Mouse (Mus musculus): ENCODE results near the gene Samd1.

The Samd1 gene

DNA sequence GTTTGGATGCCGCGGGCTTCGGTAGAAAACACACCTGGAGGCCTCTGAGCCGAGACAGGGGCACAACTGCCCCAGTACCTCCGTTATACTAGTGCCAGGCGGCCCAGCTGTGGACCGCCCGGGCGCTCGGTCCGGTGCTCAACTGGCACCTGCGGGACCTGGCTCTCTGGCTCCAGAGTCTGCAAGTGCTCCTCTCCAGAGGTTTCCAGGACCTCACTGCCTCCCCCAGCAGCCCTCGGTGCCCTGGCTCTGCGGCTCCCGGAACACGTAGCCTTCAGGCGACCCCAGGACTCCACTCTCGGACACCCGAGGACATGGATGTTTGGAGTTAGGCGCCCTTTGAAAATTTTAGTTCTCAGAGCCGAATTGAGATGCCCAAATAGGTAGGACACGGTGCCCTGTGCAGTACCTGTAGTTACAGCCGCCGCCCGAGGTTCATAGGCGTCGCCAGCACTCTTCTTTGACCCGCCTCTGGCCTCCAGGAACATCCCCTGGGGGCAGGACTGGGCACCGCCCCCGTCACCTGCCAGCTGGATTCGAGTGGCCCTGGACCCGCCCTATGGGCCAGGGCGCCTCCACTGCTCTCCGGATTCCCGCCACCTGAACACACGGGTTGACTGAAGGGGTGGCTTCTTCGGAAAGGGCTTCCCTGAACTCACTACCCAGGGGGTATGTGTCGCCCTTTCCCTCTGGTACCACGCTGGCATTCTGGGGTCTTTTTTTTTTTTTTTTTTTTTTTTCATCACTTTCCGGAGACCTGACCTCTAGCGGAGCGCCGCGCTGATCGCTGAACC is 14.4 kb downstream of the Samd1 start, which contains the start of gene 2210011C24Rik:
2210011C24Rik (minus strand) TSS at position 467 of the 794 bp plus-strand sequence.
- DNase-seq (ENCODE audit: low spot score in 2 of 2), result no peak

DNA sequence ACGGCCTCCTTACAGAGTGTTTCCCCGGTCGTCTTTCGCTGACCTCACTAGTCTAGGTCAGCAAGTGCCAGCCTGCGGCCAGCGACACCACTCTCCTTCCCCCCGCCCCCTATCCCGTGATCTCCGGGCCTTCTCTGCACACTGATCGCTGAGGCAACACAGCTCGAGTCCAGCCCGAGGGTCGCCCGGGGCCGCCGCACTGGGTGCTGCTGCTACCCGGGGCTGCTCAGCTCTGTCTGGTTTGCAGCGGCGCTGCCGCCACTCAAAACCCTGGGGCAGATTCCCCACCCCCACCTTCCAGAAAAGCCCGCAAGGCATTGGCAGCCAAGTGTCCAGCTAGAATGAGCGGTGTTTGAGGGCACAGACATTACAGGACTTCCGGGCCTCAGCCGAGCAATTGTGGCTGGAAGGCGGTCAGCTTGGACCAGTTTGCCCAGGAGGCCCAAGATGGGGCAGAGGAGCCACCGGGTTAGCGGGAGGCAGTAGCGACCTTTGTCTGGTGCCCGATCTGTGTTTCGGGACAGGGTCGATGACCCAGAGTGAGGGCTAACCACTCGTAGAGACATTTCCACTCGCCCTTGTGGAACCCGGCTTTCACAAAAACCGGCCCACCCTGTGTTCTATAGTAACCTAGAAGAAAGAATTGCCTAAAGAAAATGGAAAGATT is 15.2 kb downstream of the Samd1 start:
- DNase-seq (ENCODE audit: low spot score in 2 of 2), result no peak

DNA sequence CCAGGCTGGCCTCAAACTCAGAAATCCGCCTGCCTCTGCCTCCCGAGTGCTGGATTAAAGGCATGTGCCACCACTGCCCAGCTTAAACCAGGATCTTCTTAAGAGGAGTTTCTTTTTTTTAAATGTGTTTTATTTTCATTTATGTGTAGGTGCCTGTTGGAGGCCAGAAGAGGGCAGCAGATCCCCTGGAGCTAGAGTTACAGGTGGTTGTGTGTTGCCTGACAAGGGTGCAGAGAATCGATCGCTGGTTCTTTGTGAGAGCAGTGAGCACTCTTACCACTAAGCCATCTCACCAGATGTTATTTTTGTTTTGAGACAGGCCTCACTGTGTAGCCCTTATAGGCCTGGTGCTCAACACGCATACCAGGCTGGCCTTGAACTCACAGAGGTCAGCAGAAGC is 18.4 kb downstream of the Samd1 start:
- no peak for DNase-seq (ENCODE audit: low spot score in 2 of 2)

DNA sequence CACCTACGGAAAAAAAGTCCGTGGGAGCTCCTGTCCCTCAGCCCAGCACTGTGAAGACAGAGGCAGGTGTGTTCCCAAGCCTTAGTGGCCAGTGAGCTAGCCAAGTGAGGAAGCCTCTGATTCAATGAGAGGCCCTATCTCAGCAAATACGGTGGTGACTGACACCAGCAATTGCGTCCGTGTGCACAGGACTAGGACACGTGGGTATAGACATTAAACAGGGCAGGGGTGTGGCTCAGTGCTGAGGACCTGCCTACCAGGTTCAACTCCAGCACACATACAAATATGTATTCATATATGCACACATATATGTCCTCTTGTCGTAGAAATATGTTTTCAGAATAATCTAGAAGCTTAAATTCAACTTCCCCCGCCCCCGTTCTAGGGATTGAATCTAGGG is 22.3 kb downstream of the Samd1 start:
- DNase-seq (ENCODE audit: low spot score in 2 of 2), result no peak

DNA sequence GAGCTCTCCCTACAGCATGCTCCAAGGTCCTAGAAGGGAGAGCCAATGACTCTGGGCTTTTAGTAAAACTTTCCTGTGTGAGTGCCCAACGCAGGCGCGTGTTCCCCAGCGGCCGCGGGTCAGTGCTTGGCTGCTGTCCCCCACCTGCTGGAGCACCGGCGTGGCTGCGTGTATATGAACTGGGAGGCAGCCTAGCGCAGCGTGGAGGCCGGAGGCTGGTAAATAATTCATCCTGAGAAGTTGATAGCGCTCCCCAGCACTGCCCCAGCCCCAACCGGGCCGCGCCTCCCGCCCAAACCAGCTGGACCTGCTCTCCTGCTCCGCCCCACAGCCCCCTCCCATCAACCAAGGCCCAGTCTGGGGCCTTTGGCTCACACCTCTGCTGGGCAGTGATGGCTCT is 23.6 kb downstream of the Samd1 start, which contains the start of gene Palm3:
Palm3 (plus strand) TSS at position 376 of the 400 bp plus-strand sequence.
- no peak for DNase-seq (ENCODE audit: low spot score in 2 of 2)

DNA sequence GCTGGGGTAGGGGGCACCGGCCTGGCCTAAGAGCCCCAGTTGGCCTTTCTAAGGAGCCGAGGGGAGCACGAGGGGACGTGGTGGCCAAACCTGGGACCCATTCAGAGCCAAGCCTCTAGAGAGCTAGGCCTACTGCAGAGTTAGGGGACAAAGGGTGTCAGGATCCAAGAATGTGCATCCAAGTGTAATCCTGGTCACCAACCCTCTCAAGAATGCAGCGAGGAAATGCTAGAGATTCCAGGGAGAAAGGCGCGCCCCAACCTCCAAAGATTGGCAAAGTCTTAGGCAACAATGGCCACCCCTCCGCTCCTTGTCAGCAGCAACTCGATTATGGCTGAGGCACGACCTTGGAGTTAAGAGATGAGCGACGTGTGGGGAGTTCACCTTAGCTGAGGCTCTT is 24.1 kb downstream of the Samd1 start:
- no peak for DNase-seq (ENCODE audit: low spot score in 2 of 2)

DNA sequence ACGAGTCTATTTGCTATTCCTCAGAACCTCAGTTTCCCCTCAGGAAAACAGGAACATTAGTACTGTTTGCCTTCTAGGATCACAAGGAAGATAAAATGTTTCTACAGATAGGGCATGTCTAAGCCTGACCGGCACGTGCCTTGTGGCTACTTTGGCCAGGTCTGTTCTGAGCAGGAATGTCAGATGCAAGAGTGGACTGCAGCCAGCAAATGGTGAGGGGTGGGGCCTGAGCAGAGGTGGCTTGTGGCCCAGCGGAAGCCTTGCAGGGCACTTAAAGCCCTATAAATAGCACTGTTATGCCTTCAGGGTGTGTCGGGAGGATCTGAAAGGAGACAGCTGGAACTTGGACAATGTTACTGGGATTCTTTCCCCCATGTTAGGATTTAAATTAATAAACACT is 25.6 kb downstream of the Samd1 start:
- DNase-seq (ENCODE audit: low spot score in 2 of 2), result no peak

DNA sequence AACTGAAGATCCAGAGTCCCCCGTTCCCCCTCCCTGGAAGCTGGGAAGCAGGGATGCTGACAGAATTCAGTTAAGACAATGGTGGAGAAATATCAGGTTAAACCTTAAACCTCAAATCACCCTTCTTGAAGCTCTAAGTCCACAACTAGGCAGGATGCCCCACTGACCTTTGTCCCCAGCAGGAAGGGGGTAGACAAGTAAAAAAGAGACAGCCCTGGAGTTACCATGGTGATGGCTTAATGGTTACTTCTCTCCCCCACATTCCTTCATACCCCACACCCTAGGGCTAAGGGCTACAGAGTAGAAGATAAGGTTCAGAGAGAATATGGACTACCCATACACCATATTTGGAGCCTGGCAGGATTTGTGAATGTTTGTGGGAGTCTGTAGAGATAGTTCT is 26.2 kb downstream of the Samd1 start:
- no peak for DNase-seq (ENCODE audit: low spot score in 2 of 2)

DNA sequence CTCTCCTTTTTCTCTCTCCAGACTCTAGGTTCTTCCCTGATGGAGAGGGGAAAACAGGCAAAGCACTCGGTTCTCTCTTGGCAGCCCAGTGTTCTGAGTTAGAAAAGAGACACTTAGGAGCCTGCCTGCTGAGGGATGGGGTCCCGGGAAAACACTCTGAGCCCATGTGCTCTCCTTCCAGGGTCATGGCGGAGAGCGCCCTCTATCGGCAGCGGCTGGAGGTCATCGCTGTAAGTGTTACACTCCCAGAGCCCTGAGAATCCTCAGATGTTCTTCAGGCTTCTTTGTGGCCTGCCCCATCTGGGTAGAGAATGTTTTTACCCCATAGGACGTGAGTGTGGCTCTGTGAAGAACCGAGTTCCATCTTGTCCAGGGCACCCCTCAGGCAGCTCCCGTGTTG is 26.7 kb downstream of the Samd1 start:
- DNase-seq (ENCODE audit: low spot score in 2 of 2), result peak in 1 of 2 experiments; percentile 63

DNA sequence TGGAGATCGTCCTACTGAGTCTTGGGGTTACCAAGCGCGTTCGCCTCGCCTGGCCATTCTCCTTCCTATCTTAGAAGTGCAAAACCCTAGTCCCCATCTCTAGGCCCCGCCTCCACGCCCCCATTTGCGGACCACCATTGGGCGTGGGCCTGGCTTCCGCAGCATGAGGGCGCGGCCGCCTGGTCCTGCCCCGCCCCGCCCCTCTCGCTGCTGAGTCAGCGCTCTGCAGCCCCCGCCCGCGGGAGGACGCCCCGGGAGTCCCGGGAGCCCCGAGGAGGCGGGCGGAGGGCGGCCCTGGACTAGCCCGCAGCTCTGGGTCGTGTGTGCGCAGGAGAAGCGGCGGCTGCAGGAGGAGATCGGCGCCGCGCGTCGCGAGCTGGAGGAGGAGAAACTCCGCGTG is 28.4 kb downstream of the Samd1 start:
- DNase-seq (ENCODE audit: low spot score in 2 of 2), result peak in 1 of 2 experiments; percentile 32

DNA sequence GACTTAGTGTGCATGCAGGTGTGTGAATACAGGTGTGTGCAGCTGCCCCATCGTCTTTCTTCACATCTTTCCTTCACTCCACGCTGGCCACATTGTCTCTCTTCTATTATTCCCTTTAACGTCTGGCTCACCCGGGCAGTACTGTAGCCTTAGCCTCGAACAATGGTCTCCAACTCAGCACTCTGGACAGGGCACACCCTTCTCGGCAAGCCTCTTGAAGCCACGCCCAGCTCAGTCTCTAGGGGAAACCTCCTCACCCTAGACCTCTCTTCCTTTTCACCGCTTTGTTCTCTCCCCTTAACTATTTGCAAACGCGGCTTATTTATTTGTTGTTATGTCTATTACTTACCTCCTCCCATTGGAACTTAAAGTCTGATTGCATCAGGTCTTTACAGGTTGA is 30.0 kb downstream of the Samd1 start:
- DNase-seq (ENCODE audit: low spot score in 2 of 2), result no peak

DNA sequence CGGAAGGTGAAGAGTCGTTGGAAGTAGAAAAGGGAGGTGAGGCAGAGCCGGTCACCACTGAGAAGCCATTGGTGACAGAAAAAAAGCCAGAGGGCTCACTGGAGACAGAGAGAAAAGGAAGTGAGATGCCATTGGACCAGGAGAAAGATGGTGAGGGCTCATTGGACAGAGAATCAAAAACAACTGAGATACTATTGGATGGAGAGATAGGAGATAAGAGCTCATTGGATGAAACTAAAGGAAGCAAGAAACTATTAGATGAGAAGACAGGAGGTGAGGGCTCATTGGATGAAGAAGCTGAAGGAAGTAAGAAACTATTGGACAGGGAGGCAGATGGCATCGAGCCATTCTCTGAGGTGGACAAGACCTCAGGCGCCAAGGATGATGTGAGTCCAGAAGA is 31.8 kb downstream of the Samd1 start:
- no peak for DNase-seq (ENCODE audit: low spot score in 2 of 2)

DNA sequence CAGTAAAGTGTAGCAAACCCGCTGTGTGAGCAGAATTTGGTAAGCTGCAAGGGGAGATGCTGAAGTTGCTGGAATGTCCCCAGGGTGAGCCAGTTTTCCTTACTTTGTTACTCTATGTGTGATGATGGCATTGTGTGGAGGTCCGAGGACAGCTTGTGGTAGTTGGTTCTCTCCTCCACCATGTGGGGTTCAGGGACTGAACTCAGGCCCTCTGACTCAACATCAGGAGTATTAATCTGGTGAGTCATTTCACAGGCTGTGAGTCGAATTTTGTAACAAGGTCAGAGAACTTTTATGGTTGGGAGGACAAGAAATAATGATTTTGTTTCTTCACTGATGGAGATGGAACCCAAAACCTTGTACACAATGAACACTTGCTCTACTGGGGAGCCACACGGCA is 35.3 kb downstream of the Samd1 start:
- no peak for DNase-seq (ENCODE audit: low spot score in 2 of 2)

DNA sequence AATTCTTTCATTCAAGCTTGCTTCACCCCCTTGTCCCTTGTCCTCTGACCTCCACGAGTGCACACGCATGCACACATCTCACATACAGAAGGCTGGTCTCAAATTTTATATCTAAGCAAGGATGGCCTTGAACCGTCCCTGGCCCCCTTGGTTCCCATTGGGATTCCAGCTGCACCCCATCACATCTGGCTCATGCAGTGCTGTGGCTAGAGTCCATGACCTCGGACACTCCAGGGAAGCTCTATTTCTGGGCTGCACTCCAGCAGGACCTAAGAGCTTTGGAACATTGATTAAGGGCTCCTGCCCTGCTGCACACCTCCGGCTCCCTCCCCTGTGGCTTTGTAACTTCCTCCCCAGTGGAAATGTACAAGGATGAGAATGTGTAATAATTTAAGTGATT is 40.5 kb downstream of the Samd1 start:
- DNase-seq (ENCODE audit: low spot score in 2 of 2), result no peak

DNA sequence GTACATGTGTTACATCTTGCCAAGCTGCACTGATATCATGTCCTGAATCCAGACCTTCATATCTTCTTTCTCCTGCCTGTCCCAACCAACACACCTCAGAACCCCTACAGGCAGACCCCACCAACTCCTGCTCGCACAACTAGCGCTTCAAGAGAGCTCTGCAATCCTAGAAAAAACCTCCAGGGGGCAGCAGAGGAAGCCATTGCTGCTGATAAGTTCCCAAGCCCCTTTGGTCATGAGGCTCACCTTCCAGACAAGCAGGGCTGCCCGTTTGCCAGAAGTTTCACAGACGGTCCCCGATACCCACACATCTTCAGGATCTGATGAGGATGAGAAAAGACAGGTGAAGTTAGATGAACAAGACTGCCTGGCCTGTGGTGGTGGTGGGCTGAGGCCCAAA is 41.6 kb downstream of the Samd1 start:
- DNase-seq (ENCODE audit: low spot score in 2 of 2), result peak; percentile 67 to 83

DNA sequence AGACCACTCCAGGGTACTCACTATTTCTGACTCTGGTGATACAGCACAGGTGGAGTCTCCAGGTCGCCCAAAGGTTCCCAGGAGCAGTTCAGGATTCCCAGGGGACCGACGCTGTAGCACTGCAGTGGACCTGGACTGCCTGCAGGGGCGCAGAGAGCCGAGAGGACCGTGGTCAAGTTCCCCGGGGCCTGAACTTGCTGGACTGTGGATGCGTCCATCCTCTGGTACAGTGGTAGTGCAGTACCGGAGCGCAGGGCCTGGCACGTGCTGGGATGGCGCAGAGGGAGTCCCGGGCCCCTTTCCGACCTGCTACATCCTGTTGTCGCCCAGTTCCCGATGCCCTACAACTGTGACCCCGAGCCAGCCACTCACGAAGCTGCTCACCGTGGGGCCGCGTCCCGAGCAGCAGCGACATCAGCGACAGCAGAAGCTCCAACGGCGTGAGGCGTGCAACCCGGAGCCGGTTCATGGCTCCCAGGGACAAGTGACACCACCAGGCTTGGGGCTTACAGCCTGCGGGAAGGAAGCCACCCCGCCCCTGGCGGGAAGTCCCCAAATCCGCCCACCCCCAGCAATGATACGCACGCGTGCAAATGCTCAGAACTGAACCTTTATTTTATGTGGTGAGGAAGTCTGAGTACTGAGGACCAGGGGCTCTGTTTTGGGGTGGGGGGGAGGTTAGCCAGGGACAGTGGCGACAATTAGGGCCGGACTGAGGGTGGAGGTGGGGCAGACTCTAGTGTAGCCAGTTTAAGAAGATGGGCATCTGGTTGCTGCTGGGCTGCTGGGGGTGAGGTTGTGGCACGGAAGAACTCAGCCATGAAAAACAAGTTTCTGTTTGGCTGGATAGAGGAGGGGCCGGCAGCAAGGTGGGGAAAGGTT is 44.8 kb downstream of the Samd1 start, which contains the start of gene Il27ra:
Il27ra (minus strand) TSS at position 524 of the 882 bp plus-strand sequence.
- peak in 1 of 2 experiments; percentile 47 for DNase-seq (ENCODE audit: low spot score in 2 of 2)

DNA sequence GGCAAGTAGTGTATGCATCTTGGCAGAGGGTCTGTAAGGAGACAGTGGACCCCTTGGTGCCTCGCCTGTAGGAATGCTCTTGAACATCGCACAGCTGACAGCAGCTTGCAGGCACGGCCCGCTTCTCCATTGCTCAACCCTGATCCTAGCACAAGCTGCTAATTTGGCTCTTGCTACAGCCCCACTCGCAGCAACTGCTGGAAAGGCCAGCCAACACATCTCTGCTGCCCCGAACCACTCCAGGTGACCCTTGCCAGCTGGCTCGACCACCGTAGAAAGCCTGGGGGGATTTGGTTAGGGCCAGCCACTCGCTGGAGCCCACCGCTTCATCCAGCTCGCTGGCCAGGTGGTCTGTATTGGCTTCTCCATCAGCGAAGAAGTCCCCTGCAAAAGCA is 45.5 kb downstream of the Samd1 start:
- peak in 1 of 2 experiments; percentile 49 for DNase-seq (ENCODE audit: low spot score in 2 of 2)

DNA sequence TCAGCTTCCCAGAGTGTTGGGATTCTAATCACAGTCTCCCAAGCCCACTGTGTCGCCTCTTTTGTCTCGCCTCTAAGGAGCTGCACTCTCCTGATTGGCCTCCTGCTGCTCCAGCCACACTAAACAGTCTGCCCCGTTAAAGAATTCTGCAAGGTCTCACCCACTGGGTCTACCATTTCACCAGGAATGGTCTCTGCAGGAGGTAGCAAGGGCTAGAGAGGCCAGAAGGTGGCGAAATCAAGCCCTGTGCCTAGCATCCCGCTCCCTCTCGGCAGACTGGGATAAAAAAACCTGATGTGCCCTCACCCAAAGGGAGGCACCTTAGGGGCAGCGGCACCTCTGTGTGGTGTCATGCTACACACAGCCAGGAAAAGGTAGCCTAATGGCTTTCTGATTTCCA is 46.6 kb downstream of the Samd1 start:
- no peak for DNase-seq (ENCODE audit: low spot score in 2 of 2)

DNA sequence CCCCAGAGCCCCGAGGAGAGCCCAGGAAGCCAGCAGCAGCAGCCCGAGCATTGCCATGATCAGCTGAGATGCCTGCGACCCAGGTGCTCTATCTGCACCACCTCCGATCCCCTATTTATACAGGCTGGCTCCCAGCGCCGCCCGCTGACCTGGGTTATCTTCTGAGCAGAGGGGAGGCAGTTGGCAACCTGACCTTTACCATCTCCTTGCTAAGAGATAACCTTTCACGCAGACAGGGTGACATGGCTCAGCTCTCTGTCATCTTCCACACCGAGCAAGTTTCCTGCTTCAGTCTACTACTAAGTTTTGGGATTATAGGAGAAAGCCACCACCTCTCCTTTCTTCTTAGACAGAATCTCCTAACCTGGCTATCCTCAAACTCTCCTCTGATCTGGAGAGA is 47.4 kb downstream of the Samd1 start, which contains the start of gene Rln3:
Rln3 (minus strand) TSS at position 101 of the 400 bp plus-strand sequence.
- DNase-seq (ENCODE audit: low spot score in 2 of 2), result no peak

DNA sequence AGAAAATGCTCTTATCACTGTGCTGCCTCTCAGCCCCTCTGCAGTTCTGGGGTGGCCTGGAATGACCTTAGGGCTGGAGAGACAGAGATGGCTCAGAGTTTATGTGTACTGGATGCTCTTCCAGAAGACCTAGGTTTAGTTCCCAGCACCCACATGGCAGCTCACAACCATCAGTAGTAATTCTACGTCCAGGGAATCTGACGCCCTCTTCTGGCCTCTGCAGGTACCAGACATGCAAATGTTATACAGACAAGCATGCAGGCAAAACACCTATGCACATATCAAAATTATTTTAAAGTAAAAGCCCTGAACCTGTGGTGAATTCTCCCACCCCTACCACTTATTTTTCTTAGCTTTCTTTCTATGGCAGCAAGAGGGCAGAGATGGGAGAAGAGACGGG is 49.0 kb downstream of the Samd1 start:
- no peak for DNase-seq (ENCODE audit: low spot score in 2 of 2)

DNA sequence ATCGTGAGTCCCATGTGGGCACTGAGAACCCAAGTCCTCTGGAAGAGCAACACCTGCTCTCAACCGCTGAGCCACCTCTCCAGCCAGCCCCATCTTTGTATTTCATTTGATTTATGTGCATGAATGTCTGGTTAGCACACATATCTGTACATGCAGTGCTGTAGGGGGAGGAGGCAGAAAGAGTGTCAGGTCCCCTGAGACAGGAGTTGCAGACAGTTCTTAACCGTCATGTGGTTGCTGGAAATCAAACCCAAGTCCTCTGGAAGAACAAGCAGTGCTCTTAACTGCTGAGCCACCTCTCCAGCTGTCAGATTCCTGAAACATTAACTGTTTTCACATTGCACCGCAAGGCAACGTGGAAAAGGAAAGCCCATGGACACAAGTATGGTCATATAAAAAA is 50.7 kb downstream of the Samd1 start:
- DNase-seq (ENCODE audit: low spot score in 2 of 2), result no peak
